Mouse (Mus musculus) heart, postnatal 14 days (tissue): ENCODE results near the gene Has3. TPM values are rescaled to one million over a fixed set of nuclear protein-coding genes. Genes with fewer than 3 reads are reported as not detected.
"Not testable (repeated sequence)": the region's sequence is repeated elsewhere in the genome, so short reads cannot be mapped to it uniquely, and the experiment has no call there.

ENCODE experiments used
- DNase-seq, 2 experiments: peaks; one replicate each; pipeline ENCODE4 v3.0.0; 2021 to 2022
- intact Hi-C: fragments of 180-260 bp; cut with DNase I; formaldehyde crosslinking; loops from one replicate; pipeline ENCODE4 v1.15.1; 2025
- total RNA-seq, 2 experiments: library from RNA; stranded (reverse); gene quantifications; 2 replicates each; pipeline ENCODE4 v1.2.3; 2021

Has3 gene
- total RNA-seq, 2 experiments from 2014 or later, result 1.2 to 1.9 TPM

GRCm38 (mm10) chr8:106880121-106880707 lies 10.2 kb downstream of the Has3 start:
- intact Hi-C loops, result no loop called here
- DNase-seq, result no peak

- intact Hi-C loops, DNase-seq: not testable (repeated sequence)
Observed at GRCm38 (mm10) chr8:106884094-106884493, 14.1 kb downstream of the Has3 start.

GRCm38 (mm10) chr8:106884826-106885400 lies 14.9 kb downstream of the Has3 start:
- intact Hi-C loops, result loop anchor here (5.0 kb wide), 1 partner anchor 188 kb away; no protein-coding TSS in a partner anchor
- DNase-seq, result not testable (repeated sequence)

- intact Hi-C loops, result loop anchor here (1.0 to 5.0 kb wide), 2 partner anchors 169 to 190 kb away; no protein-coding TSS in a partner anchor
- DNase-seq, result peak; percentile 81 to 88
Observed at GRCm38 (mm10) chr8:106887336-106888189, 17.5 kb downstream of the Has3 start.

GRCm38 (mm10) chr8:106888803-106889202 lies 18.8 kb downstream of the Has3 start:
- intact Hi-C loops, result loop anchor here (5.0 kb wide), 1 partner anchor 192 kb away; no protein-coding TSS in a partner anchor
- no peak for DNase-seq

GRCm38 (mm10) chr8:106892210-106892805 lies 22.3 kb downstream of the Has3 start:
- intact Hi-C loops, result no loop called here
- peak in 1 of 2 experiments; percentile 41 for DNase-seq

GRCm38 (mm10) chr8:106892806-106893451 lies 22.9 kb downstream of the Has3 start:
- intact Hi-C loops, result no loop called here
- DNase-seq, result peak in 1 of 2 experiments; percentile 70

GRCm38 (mm10) chr8:106893481-106894156 lies 23.6 kb downstream of the Has3 start, which contains the start of gene Utp4:
Gene Utp4 (plus strand): TSS chr8:106893636.
- intact Hi-C loops, result no loop called here
- DNase-seq, result peak; percentile 92

- intact Hi-C loops, result no loop called here
- DNase-seq, result no peak
Observed at GRCm38 (mm10) chr8:106899473-106899872, 29.4 kb downstream of the Has3 start.

- intact Hi-C loops, result no loop called here
- peak; percentile 76 to 83 for DNase-seq
Observed at GRCm38 (mm10) chr8:106905727-106906480, 35.9 kb downstream of the Has3 start.

GRCm38 (mm10) chr8:106906635-106907034 lies 36.6 kb downstream of the Has3 start:
- intact Hi-C loops, result no loop called here
- DNase-seq, result no peak

GRCm38 (mm10) chr8:106907450-106907849 lies 37.4 kb downstream of the Has3 start:
- intact Hi-C loops, result no loop called here
- no peak for DNase-seq

GRCm38 (mm10) chr8:106908291-106908690 lies 38.2 kb downstream of the Has3 start:
- DNase-seq, result no peak
- intact Hi-C loops, result no loop called here

GRCm38 (mm10) chr8:106913631-106914030 lies 43.6 kb downstream of the Has3 start:
- intact Hi-C loops, result no loop called here
- DNase-seq, result no peak

- no peak for DNase-seq
- intact Hi-C loops, result no loop called here
Observed at GRCm38 (mm10) chr8:106919721-106920394, 49.8 kb downstream of the Has3 start.

- DNase-seq, result no peak
- intact Hi-C loops, result no loop called here
Observed at GRCm38 (mm10) chr8:106920395-106920741, 50.3 kb downstream of the Has3 start.

GRCm38 (mm10) chr8:106924057-106924456 lies 54.0 kb downstream of the Has3 start:
- DNase-seq, result no peak
- intact Hi-C loops, result no loop called here

GRCm38 (mm10) chr8:106924904-106925349 lies 54.9 kb downstream of the Has3 start:
- peak; percentile 20 to 42 for DNase-seq
- intact Hi-C loops, result no loop called here
